Mouse (Mus musculus) lung, adult 2 months (tissue): ENCODE measurements at regions not wholly inside any gene's neighbourhood (a gene's known extent, or its start where the extent isn't known, plus 50 kb on each side); places are given as distances from the start of the nearest gene placed in this dataset.

Experiments used
- CTCF ChIP-seq: fragments of 200-500 bp; IDR thresholded peaks from 2 replicates; pipeline ENCODE4 v1.5.1; 2011; ENCODE audit warnings: mild to moderate bottlenecking, low read length, control low read depth; ENCODE audit not compliant: insufficient read depth
- POLR2A ChIP-seq: fragments of 200-500 bp; IDR thresholded peaks from 2 replicates; pipeline ENCODE4 v1.6.1; 2011; ENCODE audit warnings: low read depth, mild to moderate bottlenecking, control low read depth, low read length, borderline replicate concordance; ENCODE audit errors: extremely low read depth

DNA sequence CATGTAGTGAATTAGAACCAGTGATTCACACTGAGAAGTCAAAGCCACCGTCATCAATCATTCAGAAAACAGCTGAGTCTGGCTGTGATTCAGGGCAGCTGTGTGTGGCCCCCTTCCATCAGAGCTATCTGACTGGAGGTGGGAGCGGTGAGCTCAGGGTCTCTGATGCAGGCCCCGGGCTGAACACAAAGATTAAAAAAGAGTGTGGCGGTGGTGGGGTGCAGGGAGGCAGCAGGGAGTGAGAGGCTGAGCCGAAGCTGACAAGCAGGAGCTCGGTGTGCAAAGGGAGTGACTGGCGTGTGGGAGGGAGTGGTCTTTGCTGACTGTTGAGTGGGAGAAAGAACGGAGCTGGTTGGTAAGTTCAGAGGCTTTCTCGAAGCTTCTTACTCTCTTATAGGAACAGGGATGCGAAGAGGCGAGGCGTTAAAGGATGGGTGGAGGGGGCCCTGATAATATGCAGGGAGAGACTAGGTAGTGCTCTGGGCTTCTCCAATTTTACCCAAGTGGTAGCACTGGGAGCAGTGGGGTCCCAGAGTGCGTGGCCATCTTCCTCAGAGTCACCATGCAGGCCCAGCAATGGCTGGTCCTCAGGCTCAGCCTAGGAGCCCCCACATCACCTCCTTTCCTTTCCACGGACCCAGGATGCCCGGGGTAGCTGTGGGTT is 116.1 kb upstream of the Fstl4 start:
- TF ChIP-seq POLR2A, result no peak
- TF ChIP-seq CTCF, result no peak
